Mouse (Mus musculus): Measurements from ENCODE around the gene B3gnt4. TPM values are rescaled to one million over a fixed set of nuclear protein-coding genes. Genes with fewer than 3 reads are reported as not detected.

Gene B3gnt4
- polyA plus RNA-seq, 1 experiment = 0.05 TPM

DNA sequence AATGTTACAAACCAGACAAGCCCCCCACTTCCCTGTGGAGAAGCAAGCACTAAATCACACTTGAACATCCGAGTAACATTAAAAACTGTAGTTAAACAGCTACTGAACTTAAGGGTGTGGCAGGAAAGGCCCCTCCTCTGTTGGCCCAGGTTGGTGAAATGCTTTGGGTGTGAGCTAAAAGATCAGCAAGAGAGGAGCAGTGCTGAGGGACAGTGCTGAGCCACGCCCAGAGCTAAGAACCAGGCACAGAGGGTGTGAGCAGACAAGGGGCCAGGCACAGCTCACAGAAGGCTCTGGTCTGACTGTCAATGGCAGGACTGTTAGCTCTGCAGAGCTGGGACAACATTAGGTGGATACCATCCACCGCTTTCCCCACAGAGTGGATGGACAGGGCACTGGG is 1.8 kb downstream of the B3gnt4 start:
- H3K36me3 ChIP-seq (ENCODE audit: control insufficient read depth, insufficient read depth) = peaks cover 7% of the 10 kb centered on the region
- H3K4me3 ChIP-seq = no peak overlapping the region
- H3K4me2 ChIP-seq (ENCODE audit: low read depth) = no peak overlapping the region
- H3K27me3 ChIP-seq (ENCODE audit: control insufficient read depth, insufficient read depth, insufficient read length) = no peaks in the 10 kb centered on the region
- H3K79me2 ChIP-seq (ENCODE audit: control insufficient read depth, insufficient read depth) = no peaks in the 10 kb centered on the region
- peak; percentile 7 for TF ChIP-seq POLR2AphosphoS2 (IDR thresholded peaks at IDR 0.05; ENCODE audit: insufficient read length, low read depth)
- no peak for TF ChIP-seq SRF (IDR thresholded peaks at IDR 0.05; ENCODE audit: control insufficient read depth, insufficient read length, low read depth)
- no peak overlapping the region for H3ac ChIP-seq (ENCODE audit: control insufficient read depth, insufficient read length)

DNA sequence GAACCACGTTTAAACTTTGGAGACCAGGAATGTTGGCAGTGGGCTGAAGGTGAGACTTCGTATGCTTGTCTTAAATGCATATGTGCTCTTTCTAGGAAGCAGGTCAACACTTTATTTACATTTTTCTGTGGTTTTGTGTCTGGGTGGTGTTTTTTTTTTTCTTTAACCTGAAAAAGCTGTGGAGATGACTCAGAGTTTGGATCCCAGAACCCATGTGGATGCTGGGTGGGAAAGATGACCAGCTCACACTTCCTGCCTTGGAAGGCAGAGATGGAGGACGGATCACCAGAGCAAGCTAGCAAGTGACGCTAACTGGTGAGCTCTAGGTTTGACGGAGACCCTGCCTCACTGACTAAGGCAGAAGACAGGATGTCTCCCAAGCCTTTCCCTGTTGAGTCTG is 4.6 kb downstream of the B3gnt4 start:
- TF ChIP-seq USF1 (IDR thresholded peaks at IDR 0.05; ENCODE audit: low read depth) (no peak), CEBPB (IDR thresholded peaks at IDR 0.05; ENCODE audit: insufficient read depth, poor library complexity, severe bottlenecking) (no peak), REST (IDR thresholded peaks at IDR 0.05; ENCODE audit: insufficient read depth, insufficient read length) (no peak), TCF3 (IDR thresholded peaks at IDR 0.05; ENCODE audit: insufficient read length, low read depth) (no peak), E2F4 (IDR thresholded peaks at IDR 0.05; ENCODE audit: insufficient read depth) (no peak), POLR2AphosphoS2 (IDR thresholded peaks at IDR 0.05; ENCODE audit: insufficient read length, low read depth) (no peak), MAX (IDR thresholded peaks at IDR 0.05; ENCODE audit: low read depth) (no peak), TCF12 (IDR thresholded peaks at IDR 0.05; ENCODE audit: insufficient read depth, poor library complexity, severe bottlenecking) (no peak), MYOG (IDR thresholded peaks at IDR 0.05; ENCODE audit: control insufficient read depth in 1 of 3, insufficient read depth in 1 of 3, insufficient read length in 2 of 3, low read depth in 2 of 3) (no peak), MYOD1 (IDR thresholded peaks at IDR 0.05; ENCODE audit: control insufficient read depth in 1 of 3, insufficient read length in 2 of 3, low read depth in 2 of 3) (no peak)
- Histone ChIP-seq H3K4me3 (no peak overlapping the region), H3ac (ENCODE audit: control insufficient read depth, insufficient read length) (no peak overlapping the region), H3K4me2 (ENCODE audit: low read depth) (no peak overlapping the region), H3K79me2 (ENCODE audit: control insufficient read depth, insufficient read depth) (no peaks in the 10 kb centered on the region), H3K27me3 (ENCODE audit: control insufficient read depth, insufficient read depth, insufficient read length) (no peaks in the 10 kb centered on the region), H3K36me3 (ENCODE audit: control insufficient read depth, insufficient read depth) (peaks cover 13% of the 10 kb centered on the region)

DNA sequence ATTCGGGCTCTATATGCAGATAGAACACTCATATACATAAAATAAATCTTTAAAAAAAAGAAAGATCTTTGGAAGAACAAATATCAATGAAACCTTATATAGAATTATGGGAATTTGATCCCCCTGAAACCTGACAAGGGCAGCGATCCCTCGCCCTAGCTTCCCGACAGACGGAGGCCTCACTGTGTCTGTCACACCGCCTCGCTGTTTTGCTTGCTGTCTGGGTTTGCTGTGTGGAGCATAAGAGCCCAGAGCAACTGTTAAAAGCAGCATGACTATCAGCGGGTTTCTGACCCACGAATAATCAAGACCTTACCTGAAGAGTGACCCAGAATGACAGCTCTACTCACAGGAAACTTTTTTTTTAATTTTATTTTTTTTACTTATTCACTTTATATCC is 10.4 kb downstream of the B3gnt4 start:
- H3ac ChIP-seq (ENCODE audit: control insufficient read depth, insufficient read length) = no peak overlapping the region
- TF ChIP-seq REST (IDR thresholded peaks at IDR 0.05; ENCODE audit: insufficient read depth, insufficient read length) (no peak), POLR2A (IDR thresholded peaks at IDR 0.05; ENCODE audit: insufficient read length, low read depth) (no peak), MYOG (IDR thresholded peaks at IDR 0.05; ENCODE audit: control insufficient read depth in 1 of 3, insufficient read depth in 1 of 3, insufficient read length in 2 of 3, low read depth in 2 of 3) (no peak), CEBPB (IDR thresholded peaks at IDR 0.05; ENCODE audit: insufficient read depth, poor library complexity, severe bottlenecking) (no peak), MYOD1 (IDR thresholded peaks at IDR 0.05; ENCODE audit: control insufficient read depth in 1 of 3, insufficient read length in 2 of 3, low read depth in 2 of 3) (no peak), TCF12 (IDR thresholded peaks at IDR 0.05; ENCODE audit: insufficient read depth, poor library complexity, severe bottlenecking) (no peak), E2F4 (IDR thresholded peaks at IDR 0.05; ENCODE audit: insufficient read depth) (no peak), TCF3 (IDR thresholded peaks at IDR 0.05; ENCODE audit: insufficient read length, low read depth) (no peak), MAX (IDR thresholded peaks at IDR 0.05; ENCODE audit: low read depth) (no peak), SRF (IDR thresholded peaks at IDR 0.05; ENCODE audit: control insufficient read depth, insufficient read length, low read depth) (no peak), USF1 (IDR thresholded peaks at IDR 0.05; ENCODE audit: low read depth) (no peak), POLR2AphosphoS2 (IDR thresholded peaks at IDR 0.05; ENCODE audit: insufficient read length, low read depth) (no peak)
- no peak overlapping the region for H3K4me2 ChIP-seq (ENCODE audit: low read depth)
- H3K27me3 ChIP-seq (ENCODE audit: control insufficient read depth, insufficient read depth, insufficient read length) = no peaks in the 10 kb centered on the region
- peaks cover 10% of the 10 kb centered on the region for H3K79me2 ChIP-seq (ENCODE audit: control insufficient read depth, insufficient read depth)
- peaks cover 13% of the 10 kb centered on the region for H3K36me3 ChIP-seq (ENCODE audit: control insufficient read depth, insufficient read depth)
- H3K4me3 ChIP-seq = no peak overlapping the region

DNA sequence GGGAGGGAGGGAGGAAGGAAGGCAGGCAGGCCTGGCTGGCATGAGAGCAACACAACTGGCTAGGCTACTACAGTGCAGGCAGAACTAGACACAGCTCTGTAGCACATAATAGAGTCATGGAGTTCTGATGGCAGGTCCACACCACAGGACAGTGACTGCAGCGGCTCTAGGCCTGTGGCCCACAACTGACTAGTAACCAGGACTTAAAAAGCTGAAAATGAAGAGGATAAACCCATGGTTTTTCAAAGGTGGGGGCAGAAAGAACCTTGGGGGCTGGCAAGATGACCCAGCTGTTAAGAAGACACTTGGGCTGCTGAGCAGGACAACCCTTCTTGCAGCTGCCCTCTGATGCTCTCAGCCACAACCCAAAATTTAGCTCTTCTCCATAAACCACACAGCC is 11.4 kb downstream of the B3gnt4 start:
- TF ChIP-seq POLR2AphosphoS2 (IDR thresholded peaks at IDR 0.05; ENCODE audit: insufficient read length, low read depth) = no peak
- no peak for TF ChIP-seq E2F4 (IDR thresholded peaks at IDR 0.05; ENCODE audit: insufficient read depth)
- H3K4me2 ChIP-seq (ENCODE audit: low read depth) = no peak overlapping the region
- no peak overlapping the region for H3ac ChIP-seq (ENCODE audit: control insufficient read depth, insufficient read length)
- no peaks in the 10 kb centered on the region for H3K27me3 ChIP-seq (ENCODE audit: control insufficient read depth, insufficient read depth, insufficient read length)
- no peak overlapping the region for H3K4me3 ChIP-seq
- peaks cover 10% of the 10 kb centered on the region for H3K79me2 ChIP-seq (ENCODE audit: control insufficient read depth, insufficient read depth)
- H3K36me3 ChIP-seq (ENCODE audit: control insufficient read depth, insufficient read depth) = peaks cover 9% of the 10 kb centered on the region

DNA sequence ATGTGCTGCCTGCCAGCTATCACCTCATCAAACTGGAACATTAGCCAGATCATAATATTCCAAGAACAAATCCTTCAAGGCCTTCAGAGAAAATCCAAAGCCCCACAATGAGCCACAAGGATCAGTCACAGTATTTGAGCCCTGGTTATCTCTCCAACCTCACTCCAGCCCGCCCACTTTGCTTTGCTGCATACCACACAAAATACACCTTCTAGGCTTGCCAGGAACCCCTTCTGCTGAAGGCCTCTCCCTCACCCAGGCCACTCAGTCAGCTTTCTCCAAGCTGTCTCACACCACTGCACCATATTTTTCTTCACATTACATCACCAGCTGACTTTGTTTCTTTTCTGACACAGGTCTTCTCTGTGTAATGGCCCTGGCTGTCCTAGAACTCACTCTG is 11.9 kb downstream of the B3gnt4 start:
- H3ac ChIP-seq (ENCODE audit: control insufficient read depth, insufficient read length) = no peak overlapping the region
- no peak overlapping the region for H3K4me2 ChIP-seq (ENCODE audit: low read depth)
- peaks cover 10% of the 10 kb centered on the region for H3K79me2 ChIP-seq (ENCODE audit: control insufficient read depth, insufficient read depth)
- H3K36me3 ChIP-seq (ENCODE audit: control insufficient read depth, insufficient read depth) = peaks cover 6% of the 10 kb centered on the region
- peak overlapping the region; percentile 45 for H3K4me3 ChIP-seq
- TF ChIP-seq MAX (IDR thresholded peaks at IDR 0.05; ENCODE audit: low read depth) (no peak), E2F4 (IDR thresholded peaks at IDR 0.05; ENCODE audit: insufficient read depth) (no peak), MYOG (IDR thresholded peaks at IDR 0.05; ENCODE audit: control insufficient read depth in 1 of 3, insufficient read depth in 1 of 3, insufficient read length in 2 of 3, low read depth in 2 of 3) (no peak), CEBPB (IDR thresholded peaks at IDR 0.05; ENCODE audit: insufficient read depth, poor library complexity, severe bottlenecking) (no peak), POLR2AphosphoS2 (IDR thresholded peaks at IDR 0.05; ENCODE audit: insufficient read length, low read depth) (no peak), POLR2A (IDR thresholded peaks at IDR 0.05; ENCODE audit: insufficient read length, low read depth) (no peak), SRF (IDR thresholded peaks at IDR 0.05; ENCODE audit: control insufficient read depth, insufficient read length, low read depth) (no peak), REST (IDR thresholded peaks at IDR 0.05; ENCODE audit: insufficient read depth, insufficient read length) (no peak), USF1 (IDR thresholded peaks at IDR 0.05; ENCODE audit: low read depth) (no peak), MYOD1 (IDR thresholded peaks at IDR 0.05; ENCODE audit: control insufficient read depth in 1 of 3, insufficient read length in 2 of 3, low read depth in 2 of 3) (no peak)
- H3K27me3 ChIP-seq (ENCODE audit: control insufficient read depth, insufficient read depth, insufficient read length) = no peaks in the 10 kb centered on the region

Data from myocyte (in vitro differentiated cells).